Mouse (Mus musculus) lung, adult 18-20 months (tissue): Measurements from ENCODE around the gene Rrp15.
"Not testable (repeated sequence)": the region's sequence is repeated elsewhere in the genome, so short reads cannot be mapped to it uniquely, and the experiment has no call there.

Source experiments
- DNase-seq, 2 experiments: peaks; one replicate each; pipeline ENCODE4 v3.0.0; 2022; ENCODE audit warnings: mixed read lengths in 2 of 2

The Rrp15 gene

GRCm38 (mm10) chr1:186748724-186749653 lies at the start of gene Rrp15:
Gene Rrp15 (minus strand): TSS chr1:186749358.
- DNase-seq = peak; percentile 82 to 84

GRCm38 (mm10) chr1:186797991-186798390 lies 48.8 kb upstream of the Rrp15 start:
- no peak for DNase-seq

GRCm38 (mm10) chr1:186785359-186785758 lies 36.2 kb upstream of the Rrp15 start:
- no peak for DNase-seq

GRCm38 (mm10) chr1:186780826-186781225 lies 31.7 kb upstream of the Rrp15 start:
- DNase-seq = peak; percentile 20 to 54

- no peak for DNase-seq
Measured at GRCm38 (mm10) chr1:186773124-186773523, 24.0 kb upstream of the Rrp15 start.

- DNase-seq = no peak
Measured at GRCm38 (mm10) chr1:186772547-186773077, 23.5 kb upstream of the Rrp15 start.

GRCm38 (mm10) chr1:186772005-186772404 lies 22.8 kb upstream of the Rrp15 start:
- DNase-seq = no peak

- no peak for DNase-seq
Measured at GRCm38 (mm10) chr1:186770659-186771058, 21.5 kb upstream of the Rrp15 start.

- no peak for DNase-seq
Measured at GRCm38 (mm10) chr1:186768392-186768791, 19.2 kb upstream of the Rrp15 start.

- not testable (repeated sequence) for DNase-seq
Measured at GRCm38 (mm10) chr1:186763451-186763850, 14.3 kb upstream of the Rrp15 start.

- no peak for DNase-seq
Measured at GRCm38 (mm10) chr1:186749675-186750283, 621 bp upstream of the Rrp15 start.

- no peak for DNase-seq
Measured at GRCm38 (mm10) chr1:186739828-186740227, 9.3 kb downstream of the Rrp15 start.

GRCm38 (mm10) chr1:186735537-186735936 lies 13.6 kb downstream of the Rrp15 start:
- DNase-seq = no peak

- DNase-seq = no peak
Measured at GRCm38 (mm10) chr1:186733052-186733451, 16.1 kb downstream of the Rrp15 start.

GRCm38 (mm10) chr1:186728778-186729177 lies 20.4 kb downstream of the Rrp15 start:
- DNase-seq = no peak

GRCm38 (mm10) chr1:186726117-186726516 lies 23.0 kb downstream of the Rrp15 start:
- DNase-seq = no peak

- DNase-seq = no peak
Measured at GRCm38 (mm10) chr1:186722299-186722698, 26.9 kb downstream of the Rrp15 start.

- DNase-seq = peak; percentile 73 to 79
Measured at GRCm38 (mm10) chr1:186721846-186722245, 27.3 kb downstream of the Rrp15 start.

GRCm38 (mm10) chr1:186721166-186721565 lies 28.0 kb downstream of the Rrp15 start:
- no peak for DNase-seq

- no peak for DNase-seq
Measured at GRCm38 (mm10) chr1:186719708-186720107, 29.4 kb downstream of the Rrp15 start.

- DNase-seq = no peak
Measured at GRCm38 (mm10) chr1:186718881-186719280, 30.3 kb downstream of the Rrp15 start.

- no peak for DNase-seq
Measured at GRCm38 (mm10) chr1:186714980-186715896, 33.9 kb downstream of the Rrp15 start.

- DNase-seq = no peak
Measured at GRCm38 (mm10) chr1:186714215-186714614, 34.9 kb downstream of the Rrp15 start.
